Comparison of ENCODE assay signal across 8 mouse cellular contexts in genomic region chr17:86801876-86802275, GRCm38 (mm10). TPM values are rescaled to one million over a fixed set of nuclear protein-coding genes. Genes with fewer than 3 reads are reported as not detected.
DNase-seq lines count a peak whose midpoint lies in the region; ATAC-seq lines count a peak whose summit lies in the region.

No protein-coding gene starts in this region.

- no peak for DNase-seq in forebrain, embryonic 11.5 days (ENCODE audit: low spot score)
- peak; percentile 81 to 92 for DNase-seq in thymus, postnatal 36 days
- no peak for DNase-seq in layer of hippocampus, postnatal 14 days (ENCODE audit: low spot score in 2 of 2)
- DNase-seq in cerebellum, adult 11 months = no peak

- H3K4me2 ChIP-seq in forebrain, embryonic 15.5 days (replicated peaks) = no peak overlapping the region
- H3K4me2 ChIP-seq in forebrain, embryonic 11.5 days (ENCODE audit: low read depth, low read length, severe bottlenecking) = no peak overlapping the region
- H3K4me2 ChIP-seq in hindbrain, embryonic 13.5 days = no peak overlapping the region
- H3K4me2 ChIP-seq in lung, embryonic 15.5 days = peak overlapping the region; percentile 15; the same call in 1 of the 2 replicates

- no peaks in the 10 kb centered on the region for H3K36me3 ChIP-seq in forebrain, embryonic 15.5 days
- no peaks in the 10 kb centered on the region for H3K36me3 ChIP-seq in forebrain, embryonic 11.5 days (ENCODE audit: control insufficient read depth, insufficient read depth, low read length)
- H3K36me3 ChIP-seq in hindbrain, embryonic 13.5 days = no peaks in the 10 kb centered on the region
- H3K36me3 ChIP-seq in lung, embryonic 15.5 days = no peaks in the 10 kb centered on the region

- no peak overlapping the region for H3K9ac ChIP-seq in forebrain, embryonic 15.5 days (replicated peaks)
- no peak overlapping the region for H3K9ac ChIP-seq in forebrain, embryonic 11.5 days (ENCODE audit: low read length)
- no peak overlapping the region for H3K9ac ChIP-seq in hindbrain, embryonic 13.5 days
- no peak overlapping the region for H3K9ac ChIP-seq in lung, embryonic 15.5 days

- no peak overlapping the region for H3K4me3 ChIP-seq in forebrain, embryonic 15.5 days
- H3K4me3 ChIP-seq in forebrain, embryonic 11.5 days (ENCODE audit: low read depth, low read length) = no peak overlapping the region
- no peak overlapping the region for H3K4me3 ChIP-seq in hindbrain, embryonic 13.5 days
- H3K4me3 ChIP-seq in lung, embryonic 15.5 days = no peak overlapping the region

- H3K27ac ChIP-seq in forebrain, embryonic 15.5 days (replicated peaks) = peak overlapping the region; percentile 50; the same call in 1 of the 2 replicates
- H3K27ac ChIP-seq in forebrain, embryonic 11.5 days (ENCODE audit: low read depth, low read length) = no peak overlapping the region
- H3K27ac ChIP-seq in hindbrain, embryonic 13.5 days = peak overlapping the region; percentile 52; the same call in 1 of the 2 replicates
- peak overlapping the region; percentile 83 for H3K27ac ChIP-seq in lung, embryonic 15.5 days

- H3K4me1 ChIP-seq in forebrain, embryonic 15.5 days = peaks cover 11% of the 10 kb centered on the region
- no peaks in the 10 kb centered on the region for H3K4me1 ChIP-seq in forebrain, embryonic 11.5 days (replicated peaks; ENCODE audit: control insufficient read depth, insufficient read depth, low read length)
- H3K4me1 ChIP-seq in hindbrain, embryonic 13.5 days (replicated peaks) = peaks cover 8% of the 10 kb centered on the region
- H3K4me1 ChIP-seq in lung, embryonic 15.5 days = peaks cover 42% of the 10 kb centered on the region

- WGBS in forebrain, embryonic 15.5 days = 66% methylated on average over 9 of the region's 9 CpGs
- WGBS in forebrain, embryonic 11.5 days = 81% methylated on average over 9 of the region's 9 CpGs
- 74% methylated on average over 9 of the region's 9 CpGs for WGBS in hindbrain, embryonic 13.5 days
- WGBS in lung, embryonic 15.5 days = 37% methylated on average over 9 of the region's 9 CpGs

- no peak for ATAC-seq in forebrain, embryonic 15.5 days (replicated peaks)
- no peak for ATAC-seq in forebrain, embryonic 11.5 days (replicated peaks; ENCODE audit: low FRiP score)
- peak; percentile 78 for ATAC-seq in activated CD4-positive, CD25-positive, alpha-beta regulatory T cell, adult 4 months
- ATAC-seq in hindbrain, embryonic 13.5 days (ENCODE audit: low FRiP score) = no peak
- ATAC-seq in lung, embryonic 15.5 days (ENCODE audit: borderline replicate concordance, extremely low read depth, low FRiP score, low TSS enrichment) = 0 out of 2 replicates have a peak, but pooled peaks have one; percentile 43

- H3K9me3 ChIP-seq in forebrain, embryonic 15.5 days = no peaks in the 10 kb centered on the region
- H3K9me3 ChIP-seq in forebrain, embryonic 11.5 days (ENCODE audit: control insufficient read depth, low read length) = no peaks in the 10 kb centered on the region
- no peaks in the 10 kb centered on the region for H3K9me3 ChIP-seq in hindbrain, embryonic 13.5 days
- H3K9me3 ChIP-seq in lung, embryonic 15.5 days = no peaks in the 10 kb centered on the region

- no peaks in the 10 kb centered on the region for H3K27me3 ChIP-seq in forebrain, embryonic 15.5 days
- no peaks in the 10 kb centered on the region for H3K27me3 ChIP-seq in forebrain, embryonic 11.5 days (ENCODE audit: control insufficient read depth, insufficient read depth, low read length)
- H3K27me3 ChIP-seq in hindbrain, embryonic 13.5 days = no peaks in the 10 kb centered on the region
- no peaks in the 10 kb centered on the region for H3K27me3 ChIP-seq in lung, embryonic 15.5 days

RNA-seq across cellular contexts. Expression of gene Epas1, which starts 48.4 kb away (rescaled TPM):
- 3.8 and 4.0 TPM in 2 replicates for polyA plus RNA-seq in forebrain, embryonic 15.5 days (2015; fragmentation: Nextera tagmentation; extraction: Ambion mirVana)
- 6.9 TPM in 2 replicates for polyA plus RNA-seq in forebrain, embryonic 11.5 days (2014; fragmentation: Nextera tagmentation; extraction: Ambion mirVana)
- 1 to 10 TPM; 2.1 to 3.8 TPM for polyA plus RNA-seq in activated CD4-positive, CD25-positive, alpha-beta regulatory T cell, adult 4 months (2017; shearing (Covaris generic))
- 4.6 and 5.0 TPM in 2 replicates for polyA plus RNA-seq in hindbrain, embryonic 13.5 days (2015; fragmentation: Nextera tagmentation; extraction: Ambion mirVana)
- 8.8 and 10.1 TPM in 2 replicates for polyA plus RNA-seq in lung, embryonic 15.5 days (2015; fragmentation: Nextera tagmentation; extraction: Ambion mirVana)
- total RNA-seq in layer of hippocampus, postnatal 14 days (2021) = 100 to 1,000 TPM; 105 to 106 TPM

Comparison
In these comparisons a context has a peak if more than half of its experiments do, and no peak if none do; other contexts are left out.
1. ATAC-seq: peak in activated CD4-positive, CD25-positive, alpha-beta regulatory T cell, adult 4 months (single experiment) and lung, embryonic 15.5 days (single experiment); none in forebrain, embryonic 15.5 days (single experiment), forebrain, embryonic 11.5 days (single experiment) and hindbrain, embryonic 13.5 days (single experiment).
2. DNase-seq: peak in thymus, postnatal 36 days (2 of 2); none in forebrain, embryonic 11.5 days (single experiment), layer of hippocampus, postnatal 14 days (0 of 2) and cerebellum, adult 11 months (single experiment).